Mouse (Mus musculus): ENCODE data around the gene Nectin2. TPM values are rescaled to one million over a fixed set of nuclear protein-coding genes. Genes with fewer than 3 reads are reported as not detected.

Nectin2 gene
- total RNA-seq, 2 experiments from 2014 or later = 7.2 to 9.3 TPM

DNA sequence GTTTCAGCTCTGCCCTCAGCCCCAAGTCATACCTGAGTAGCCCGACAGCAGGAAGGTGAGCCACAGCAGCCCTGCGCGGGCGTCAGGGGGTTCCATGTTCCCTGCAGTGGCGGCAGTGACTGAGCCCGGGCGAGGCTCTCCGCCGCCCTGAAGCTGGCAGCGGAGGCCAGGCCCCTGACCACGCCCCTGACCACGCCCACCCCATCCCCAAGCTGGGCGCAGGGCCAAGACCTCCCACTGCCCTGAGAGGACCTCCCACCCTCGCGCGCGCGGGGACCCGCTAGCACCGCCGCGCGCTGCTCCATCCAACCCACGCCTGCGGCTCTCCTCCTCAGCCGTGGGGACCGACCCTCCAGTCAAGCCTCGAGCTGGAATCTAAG is 20.1 kb upstream of the Nectin2 start:
- peak; percentile 42 to 46 for DNase-seq (ENCODE audit: low spot score in 2 of 2)
- intact Hi-C loops (cut with DNase I) = no loop called here

DNA sequence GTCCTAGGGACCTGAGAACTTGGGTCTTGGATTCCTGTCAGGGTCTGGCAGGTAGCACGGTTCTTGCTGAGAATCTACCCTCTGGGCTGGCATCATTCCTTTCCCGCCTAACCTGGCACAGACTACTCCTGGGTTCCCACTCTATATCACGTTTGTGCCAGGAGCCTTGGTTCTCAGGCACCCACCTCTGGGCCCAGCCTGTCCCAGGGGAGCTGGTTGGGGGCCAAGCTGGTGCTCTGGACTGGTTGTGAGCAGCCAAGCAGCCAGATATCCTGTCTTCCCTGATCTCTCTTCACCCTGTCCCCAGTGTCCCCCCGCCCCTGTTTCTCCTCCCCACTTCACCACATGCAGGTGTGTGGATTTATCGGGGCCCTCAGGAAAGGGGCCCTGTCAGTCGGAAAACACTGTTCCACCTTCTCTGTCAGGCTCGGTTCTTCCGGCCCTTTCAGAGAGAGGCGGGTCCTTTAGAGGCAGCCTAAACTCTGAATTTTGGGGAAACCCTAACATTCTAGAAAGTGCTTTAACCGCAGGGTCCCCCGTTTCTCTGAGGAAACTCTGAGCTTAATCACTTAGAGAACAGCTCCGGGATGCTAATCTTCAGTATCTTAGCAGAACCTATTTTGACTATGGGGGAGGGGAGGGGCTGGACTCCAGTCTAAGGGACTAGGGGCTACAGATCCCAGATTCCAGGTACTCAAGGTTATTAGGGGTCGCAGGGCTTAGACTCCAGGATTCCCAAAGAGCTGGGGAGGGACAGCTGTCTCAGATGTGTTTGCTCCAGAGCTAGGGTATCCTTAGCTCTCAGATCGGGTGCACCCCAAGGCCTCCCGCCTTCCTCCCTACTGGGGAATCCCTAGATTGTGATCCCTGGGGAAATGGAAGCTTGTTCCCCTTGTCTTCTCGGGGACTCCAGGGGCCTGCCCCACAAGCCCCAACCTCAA is 19.4 kb upstream of the Nectin2 start:
- DNase-seq (ENCODE audit: low spot score in 2 of 2) = no peak
- intact Hi-C loops (cut with DNase I) = no loop called here

DNA sequence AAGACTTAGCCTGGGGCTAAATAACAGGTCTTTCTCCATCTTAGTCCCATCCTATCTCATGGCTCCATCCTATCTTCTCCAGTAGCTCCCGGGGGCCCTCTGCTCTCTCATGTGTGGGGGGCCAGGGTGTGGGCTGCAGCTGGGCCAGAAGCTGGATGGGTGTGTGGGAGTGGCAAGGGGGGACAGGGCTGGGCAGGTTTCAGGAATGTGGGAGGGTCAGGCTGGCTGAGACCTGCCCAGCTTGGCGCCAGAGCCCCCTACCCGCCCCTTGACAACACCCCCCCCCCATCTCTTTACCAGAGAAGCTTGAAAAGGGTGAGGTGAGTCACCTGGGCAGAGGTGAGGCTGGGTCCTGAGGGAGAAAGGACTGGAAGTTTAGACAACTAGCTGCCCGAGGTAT is 18.7 kb upstream of the Nectin2 start:
- intact Hi-C loops (cut with DNase I) = no loop called here
- no peak for DNase-seq (ENCODE audit: low spot score in 2 of 2)

DNA sequence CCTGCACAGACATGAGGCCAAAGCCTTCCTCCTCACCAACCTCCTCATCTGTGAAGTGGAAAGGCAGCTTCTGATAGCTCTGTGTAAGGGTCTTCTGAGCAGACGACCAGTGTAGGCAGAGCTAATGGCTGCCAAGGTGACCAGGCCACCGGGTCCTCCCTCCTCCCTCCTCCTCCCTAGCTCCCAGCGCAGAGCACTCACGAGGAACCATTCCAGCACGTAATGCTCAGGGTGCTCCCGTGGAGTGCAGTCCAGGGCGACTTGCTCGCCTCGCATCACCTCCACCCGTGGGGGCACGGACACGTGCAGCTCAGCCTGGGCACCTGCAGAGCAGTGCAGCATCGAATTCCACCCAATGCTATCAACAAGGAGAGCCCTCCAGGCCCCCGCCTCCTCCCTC is 18.0 kb upstream of the Nectin2 start:
- intact Hi-C loops (cut with DNase I) = no loop called here

DNA sequence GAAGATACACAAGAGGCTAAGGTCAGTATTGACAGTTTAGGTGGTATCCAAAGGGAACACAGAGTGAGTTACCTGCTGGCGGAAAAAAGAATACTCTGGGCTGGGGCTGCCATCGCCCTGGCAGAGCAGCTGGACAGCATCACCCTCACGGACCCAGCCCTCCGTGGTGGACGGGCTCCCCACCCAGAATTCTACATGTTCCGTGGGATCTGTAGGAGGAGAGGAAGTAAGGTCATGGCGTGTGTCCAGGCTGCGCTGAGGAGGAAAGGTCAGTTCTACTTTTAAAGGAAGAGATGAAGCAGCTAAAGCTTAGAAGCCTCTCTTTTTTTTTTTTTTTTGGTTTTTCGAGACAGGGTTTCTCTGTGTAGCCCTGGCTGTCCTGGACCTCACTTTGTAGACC is 14.3 kb upstream of the Nectin2 start:
- DNase-seq (ENCODE audit: low spot score in 2 of 2) = no peak
- intact Hi-C loops (cut with DNase I) = no loop called here

More for the DNA sequence above, 18.0 kb upstream of the Nectin2 start:
- DNase-seq (ENCODE audit: low spot score in 2 of 2) = no peak

DNA sequence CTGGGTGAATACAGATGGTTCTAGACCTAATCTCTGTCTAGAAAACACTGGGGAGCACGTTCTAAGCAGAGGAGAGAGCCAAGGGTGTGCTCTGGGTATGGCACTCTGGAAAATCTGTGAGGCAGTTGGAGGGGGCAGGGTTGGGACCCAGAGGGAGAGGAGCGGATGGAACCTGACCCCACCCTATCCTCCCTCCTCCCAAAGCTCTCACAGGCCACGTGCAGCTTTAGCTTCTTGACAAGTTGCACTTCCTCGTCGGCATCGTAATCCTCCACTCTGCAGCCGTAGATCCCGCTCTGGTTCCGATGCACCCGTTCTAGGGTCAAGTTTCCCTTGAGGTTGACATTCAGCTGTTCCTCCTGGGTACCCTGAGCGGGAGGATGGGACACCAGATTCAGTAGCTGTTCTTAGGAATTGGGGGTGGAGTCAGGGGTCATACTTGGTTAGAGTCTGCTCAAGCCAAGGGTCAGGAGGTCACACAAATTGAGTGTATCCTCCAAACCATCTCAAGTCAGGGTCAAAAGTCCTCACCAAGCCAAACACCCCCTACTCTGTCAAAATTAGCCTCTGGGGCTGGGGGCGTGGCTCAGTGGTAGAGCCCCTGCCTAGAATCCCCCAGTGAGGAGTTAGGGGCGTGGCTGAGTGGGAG is 13.7 kb upstream of the Nectin2 start:
- intact Hi-C loops (cut with DNase I) = no loop called here
- DNase-seq (ENCODE audit: low spot score in 2 of 2) = no peak

DNA sequence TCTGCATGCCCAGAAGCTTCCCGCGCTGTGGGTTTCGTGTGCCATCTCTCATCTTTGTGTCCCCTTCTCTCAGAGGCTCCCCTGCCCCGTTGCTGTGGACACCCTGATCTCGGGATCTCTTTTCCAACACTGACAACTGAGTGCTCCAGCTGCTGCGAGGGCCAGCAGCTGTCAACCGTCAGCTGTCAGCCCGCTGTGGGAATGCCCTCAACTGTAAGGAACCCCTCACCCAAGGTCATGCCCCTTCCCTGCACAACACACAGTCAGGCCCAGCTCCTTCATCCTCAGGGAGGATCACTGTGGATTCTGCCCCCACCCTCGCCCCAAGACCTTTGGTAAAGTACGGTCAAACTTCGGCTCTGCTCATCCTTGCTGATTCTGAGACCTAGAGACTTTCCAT is 12.0 kb upstream of the Nectin2 start:
- intact Hi-C loops (cut with DNase I) = no loop called here
- DNase-seq (ENCODE audit: low spot score in 2 of 2) = no peak

DNA sequence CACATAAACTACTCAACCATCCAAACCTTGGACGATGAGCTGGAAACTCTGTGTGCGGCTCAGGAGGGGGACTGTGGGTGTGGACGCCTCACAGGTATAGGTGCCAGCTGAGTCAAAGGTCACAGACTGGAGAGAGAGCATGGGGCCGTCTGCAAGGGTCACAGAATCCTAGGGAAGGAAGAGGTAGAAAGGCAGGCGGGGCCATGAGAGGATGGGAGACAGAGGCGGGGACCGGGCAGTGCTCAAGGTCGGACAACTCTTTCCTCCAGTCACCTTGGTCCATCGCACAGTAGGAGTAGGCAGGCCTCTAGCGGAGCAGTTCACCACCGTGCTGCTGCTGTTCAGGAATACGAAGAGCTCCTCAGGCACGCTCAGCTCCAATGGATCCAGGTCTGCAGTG is 9.7 kb upstream of the Nectin2 start:
- intact Hi-C loops (cut with DNase I) = no loop called here
- DNase-seq (ENCODE audit: low spot score in 2 of 2) = no peak

DNA sequence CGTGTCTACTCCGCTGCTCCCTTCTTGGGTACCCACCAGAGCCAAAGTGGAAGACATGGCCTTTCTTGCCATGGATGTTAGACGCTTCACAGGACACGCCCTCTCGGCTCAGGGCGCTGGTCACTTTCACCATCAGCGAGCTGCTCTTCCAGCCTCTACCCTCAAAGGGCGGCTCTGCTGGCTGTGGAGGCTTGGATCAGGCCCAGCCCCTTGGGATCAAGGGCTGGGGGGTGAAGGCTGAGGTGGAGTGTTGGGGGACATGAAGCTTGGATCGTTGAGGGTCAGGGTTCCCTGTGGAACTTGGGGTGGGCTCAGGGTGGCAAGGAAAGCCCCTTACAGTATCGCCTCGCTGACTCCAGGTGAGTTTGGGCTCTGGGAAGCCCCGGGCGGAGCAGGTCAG is 8.3 kb upstream of the Nectin2 start:
- no peak for DNase-seq (ENCODE audit: low spot score in 2 of 2)
- intact Hi-C loops (cut with DNase I) = no loop called here

DNA sequence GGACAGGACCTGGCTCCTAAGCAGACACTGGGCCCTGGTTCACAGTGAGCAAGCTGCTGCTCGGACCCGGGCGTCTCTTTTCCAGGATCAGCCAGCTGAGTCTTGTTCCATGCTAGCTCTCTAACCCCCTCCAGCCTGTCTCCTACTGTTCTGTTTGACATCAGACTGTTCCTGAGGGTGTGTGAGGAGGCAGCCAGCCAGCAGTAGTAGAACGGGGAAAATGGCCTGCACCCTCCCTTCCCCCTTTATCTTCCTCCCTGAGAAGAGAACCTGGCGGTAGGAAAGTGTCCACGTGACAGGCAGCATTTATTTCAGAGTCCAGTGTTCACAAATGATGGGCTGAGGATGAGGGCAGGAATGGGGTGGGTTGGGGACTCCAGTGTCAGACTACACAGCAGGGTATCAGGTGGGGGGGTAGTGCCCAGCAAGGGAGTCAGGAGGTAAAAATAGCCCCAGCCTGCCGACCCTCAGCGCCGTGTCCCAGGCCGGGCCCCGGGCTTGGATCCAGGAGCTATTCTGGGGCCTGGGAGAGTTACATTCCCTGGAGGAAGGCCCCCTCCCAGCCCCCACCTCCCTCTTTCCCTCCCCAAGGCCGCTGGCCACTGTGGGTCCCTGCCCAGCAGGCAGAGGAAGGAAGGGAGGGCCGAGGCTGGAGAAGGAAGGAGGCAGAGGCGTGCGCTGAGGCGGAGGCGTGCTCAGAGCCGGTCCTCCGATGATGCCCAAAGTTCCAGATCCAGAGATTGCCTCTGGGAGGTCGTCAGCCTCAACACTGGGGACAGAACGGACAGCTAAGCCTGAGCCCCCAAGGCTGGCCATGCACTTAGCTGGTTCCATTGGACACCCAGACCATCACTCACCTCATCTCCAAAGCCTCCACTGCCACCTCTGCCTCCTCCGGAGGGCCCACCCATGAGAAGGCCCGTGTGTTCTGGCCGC is 5.8 kb upstream of the Nectin2 start:
- no peak for DNase-seq (ENCODE audit: low spot score in 2 of 2)
- intact Hi-C loops (cut with DNase I) = no loop called here

DNA sequence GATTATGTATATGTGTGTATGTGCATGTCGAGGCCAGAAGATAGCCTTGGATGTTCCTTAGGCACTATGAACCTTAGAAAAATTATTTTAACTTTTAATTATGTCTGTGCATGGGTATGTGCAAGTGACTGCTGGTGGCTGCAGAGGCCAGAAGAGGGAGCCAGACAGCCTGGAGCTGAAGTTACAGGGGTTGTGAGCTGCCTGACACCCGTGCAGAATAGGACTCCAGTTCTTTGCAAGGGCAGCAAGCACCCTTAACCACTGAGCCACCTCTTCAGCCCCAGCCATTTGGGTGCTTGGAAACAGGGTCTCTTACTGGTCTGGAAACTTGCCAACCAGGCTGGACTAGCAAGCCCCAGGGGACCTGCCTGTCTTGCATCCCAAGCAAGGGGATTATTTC is 4.7 kb upstream of the Nectin2 start:
- DNase-seq (ENCODE audit: low spot score in 2 of 2) = no peak
- intact Hi-C loops (cut with DNase I) = no loop called here

DNA sequence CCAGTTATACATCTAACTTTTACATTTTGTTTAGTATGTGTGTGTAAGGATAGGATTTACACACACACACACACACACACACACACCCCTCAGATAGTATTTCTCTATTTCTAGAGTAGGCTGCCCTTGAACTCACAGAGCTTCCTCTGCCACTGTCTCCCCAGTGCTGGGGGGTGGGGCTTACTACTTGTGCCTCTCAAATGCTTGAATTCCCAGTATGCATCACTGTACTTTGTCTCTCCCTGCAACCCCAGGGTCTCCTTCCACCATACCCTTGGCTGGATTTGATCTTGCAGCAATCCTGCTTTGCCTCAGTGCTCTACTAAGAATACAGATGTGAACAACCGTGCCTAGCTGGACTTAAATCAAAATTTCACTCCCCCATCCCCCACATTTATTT is 3.8 kb upstream of the Nectin2 start:
- intact Hi-C loops (cut with DNase I) = no loop called here
- DNase-seq (ENCODE audit: low spot score in 2 of 2) = no peak

DNA sequence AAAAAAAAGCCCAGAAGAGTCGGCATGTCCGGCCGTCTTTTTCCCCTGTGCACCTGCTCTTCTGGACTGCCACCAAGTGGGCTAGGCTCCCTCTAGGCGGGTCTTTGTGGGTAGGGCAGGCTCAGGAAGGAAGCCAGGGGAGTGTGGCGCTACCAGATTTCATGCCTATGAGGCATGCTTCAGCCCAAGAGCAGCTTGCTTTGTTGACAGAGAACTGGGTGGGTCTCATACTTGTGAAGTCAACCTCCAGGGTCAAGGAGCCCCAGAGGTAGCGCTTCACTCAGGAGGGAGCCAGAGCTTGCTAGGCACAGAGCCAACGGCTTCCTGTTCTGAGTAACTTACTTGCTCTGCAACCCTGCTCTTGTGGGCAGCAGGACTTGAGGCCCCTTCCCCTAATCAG is 3.3 kb upstream of the Nectin2 start:
- DNase-seq (ENCODE audit: low spot score in 2 of 2) = no peak
- intact Hi-C loops (cut with DNase I) = no loop called here

DNA sequence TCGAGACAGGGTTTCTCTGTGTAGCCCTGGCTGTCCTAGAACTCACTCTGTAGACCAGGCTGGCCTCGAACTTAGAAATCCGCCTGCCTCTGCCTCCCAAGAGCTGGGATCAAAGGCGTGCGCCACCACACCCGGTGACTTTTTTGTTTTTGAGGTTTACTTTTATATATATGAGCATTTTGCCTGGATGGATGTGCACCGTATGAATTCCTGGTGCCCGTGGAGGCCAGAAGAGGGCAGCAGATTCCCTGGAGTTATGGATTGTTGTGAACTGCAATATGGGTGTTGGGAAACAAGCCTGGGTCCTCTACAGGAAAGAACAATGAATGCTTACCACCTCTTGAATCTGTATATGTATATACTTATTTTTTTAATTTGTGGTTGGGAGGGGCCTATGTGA is 2.4 kb upstream of the Nectin2 start:
- no peak for DNase-seq (ENCODE audit: low spot score in 2 of 2)
- intact Hi-C loops (cut with DNase I) = no loop called here

DNA sequence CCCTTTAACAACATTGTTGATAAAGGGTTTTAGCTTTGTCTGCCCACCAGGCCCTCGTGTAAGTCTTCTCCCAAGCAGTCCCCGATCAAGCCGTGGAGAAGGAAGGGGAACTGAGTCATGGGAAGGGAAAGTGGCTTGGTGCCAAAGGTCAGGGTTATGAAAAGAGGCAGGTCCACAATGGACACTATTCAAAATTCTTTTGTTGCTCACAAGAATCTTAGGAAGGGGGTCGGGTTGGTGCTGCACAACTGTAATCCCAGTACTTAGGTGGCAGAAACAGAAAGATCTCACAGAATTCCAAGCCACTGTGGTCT is 744 bp upstream of the Nectin2 start:
- intact Hi-C loops (cut with DNase I) = no loop called here
- no peak for DNase-seq (ENCODE audit: low spot score in 2 of 2)

DNA sequence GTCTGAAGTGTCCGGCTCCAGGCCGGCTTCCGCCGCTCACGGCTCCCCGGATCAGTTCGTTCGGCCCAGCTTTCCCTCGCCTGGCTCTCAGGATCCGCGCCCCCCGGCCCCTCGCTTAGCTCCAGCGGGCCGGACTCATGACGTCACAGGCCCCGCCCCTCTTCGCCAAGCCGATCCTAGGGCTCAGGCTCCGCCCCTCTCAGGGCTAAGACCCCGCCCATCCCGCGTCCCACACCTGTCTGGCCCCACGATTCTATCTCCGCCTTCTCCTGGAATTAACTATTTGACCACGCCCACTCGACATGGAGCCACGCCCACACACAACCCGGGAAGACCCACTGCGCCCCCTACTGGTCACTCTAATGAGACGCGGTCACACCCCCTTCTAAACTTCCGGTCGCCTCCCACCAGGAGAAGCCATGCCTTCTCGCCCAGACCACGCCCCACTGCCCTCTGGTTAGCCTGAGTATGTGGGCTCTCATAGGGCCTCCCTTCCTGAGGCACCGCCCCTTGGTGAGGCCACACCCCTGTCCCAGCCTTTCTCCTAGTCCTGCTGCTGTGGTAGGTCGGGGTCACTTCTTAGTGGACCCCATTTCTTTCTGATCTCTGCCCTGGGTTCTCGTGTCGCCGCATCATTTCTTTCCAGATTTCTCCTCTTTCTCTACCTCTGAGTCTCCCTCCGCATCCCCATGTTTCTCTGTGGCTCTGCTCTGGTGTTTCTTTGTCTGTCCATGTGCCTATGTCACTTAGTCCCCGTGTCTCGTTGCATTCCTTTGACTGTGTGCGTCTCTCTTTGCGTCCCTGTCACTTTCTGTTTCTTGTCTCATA is 680 bp downstream of the Nectin2 start:
- peak; percentile 86 to 92 for DNase-seq (ENCODE audit: low spot score in 2 of 2)
- intact Hi-C loops (cut with DNase I) = loop anchor here (1.0 kb wide), 1 partner anchor 40 kb away; no protein-coding TSS in a partner anchor

DNA sequence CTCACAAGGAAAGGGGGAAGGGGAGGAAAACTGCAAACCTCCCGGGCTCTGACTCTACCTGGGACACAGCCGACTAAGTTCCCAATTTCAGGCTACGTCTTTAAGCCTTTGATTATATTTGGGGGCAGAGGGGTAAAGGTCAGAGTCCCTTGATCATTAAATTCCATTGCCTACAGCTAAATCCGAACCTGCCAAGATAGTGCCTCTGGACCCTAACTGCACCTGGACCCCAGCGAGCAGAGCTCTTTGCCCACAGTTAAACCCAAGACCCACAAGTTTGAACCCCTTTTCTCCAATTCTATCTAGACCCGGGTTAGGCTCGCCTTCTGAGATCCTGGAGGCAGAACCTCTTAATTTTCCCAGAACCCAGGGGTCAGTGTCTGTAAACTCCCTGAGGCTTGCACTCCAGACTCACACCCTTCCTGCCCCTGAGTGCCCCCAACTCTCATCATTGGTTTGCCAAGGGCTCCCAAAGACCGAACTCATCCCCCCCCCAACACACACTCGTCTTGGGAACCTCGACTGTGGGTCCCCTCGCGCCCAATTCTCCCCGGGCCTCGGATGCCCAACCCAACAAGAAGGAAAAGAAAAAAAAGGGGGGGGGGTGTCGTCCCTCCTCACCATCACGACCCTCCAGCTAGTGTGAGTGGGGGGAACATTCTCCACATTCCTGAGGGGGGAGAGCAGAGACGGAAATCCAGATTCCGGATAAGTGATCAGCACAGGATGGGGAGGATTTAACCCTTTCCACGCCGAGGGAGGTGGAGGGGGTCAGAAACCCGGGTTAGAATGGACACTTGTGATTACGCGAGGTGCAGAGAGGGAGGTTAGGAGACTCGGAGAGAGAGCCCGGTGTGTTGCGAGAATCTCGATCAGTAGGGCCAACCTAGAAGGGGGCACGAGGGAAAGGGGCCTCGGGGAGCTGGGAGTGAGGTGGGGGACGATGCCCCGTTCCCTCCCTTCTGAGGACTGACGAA is 1.8 kb downstream of the Nectin2 start:
- peak in 1 of 2 experiments; percentile 13 for DNase-seq (ENCODE audit: low spot score in 2 of 2)
- intact Hi-C loops (cut with DNase I) = no loop called here
